Mouse (Mus musculus): ENCODE data around the gene Hfe.

- no peak for TF ChIP-seq POLR2A (IDR thresholded peaks at IDR 0.05; ENCODE audit: borderline replicate concordance, low read depth, low read length)
- no peak for TF ChIP-seq CTCF (IDR thresholded peaks at IDR 0.05; ENCODE audit: low read depth, low read length)
Observed at GRCm38 (mm10) chr13:23738041-23738440, 27.4 kb upstream of the Hfe start.
